Mouse (Mus musculus): Measurements from ENCODE around the gene Pappa.
A peak's percentile ranks its signal among the peaks of the same experiment; 100 is the strongest.

Pappa gene

DNA sequence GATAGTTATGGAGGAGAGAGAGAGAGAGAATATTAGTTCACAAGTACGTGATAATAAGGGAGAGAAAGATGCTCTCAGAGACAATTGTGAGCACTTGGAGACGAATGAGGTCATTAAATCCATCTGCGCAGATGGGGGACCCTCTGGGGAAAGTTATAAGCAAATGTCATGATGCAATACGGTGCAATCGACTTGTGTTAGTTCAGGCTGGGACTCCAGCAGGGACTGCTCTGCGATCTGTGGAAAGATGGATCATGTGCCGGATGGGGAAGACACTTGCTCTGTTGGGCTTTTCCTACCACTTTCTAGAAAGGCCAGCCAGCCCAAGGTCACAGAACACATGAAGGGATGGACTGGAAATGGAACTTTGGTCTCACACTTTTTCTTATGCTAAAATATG, 226.5 kb downstream of the Pappa start:
- DNase-seq, result no peak

DNA sequence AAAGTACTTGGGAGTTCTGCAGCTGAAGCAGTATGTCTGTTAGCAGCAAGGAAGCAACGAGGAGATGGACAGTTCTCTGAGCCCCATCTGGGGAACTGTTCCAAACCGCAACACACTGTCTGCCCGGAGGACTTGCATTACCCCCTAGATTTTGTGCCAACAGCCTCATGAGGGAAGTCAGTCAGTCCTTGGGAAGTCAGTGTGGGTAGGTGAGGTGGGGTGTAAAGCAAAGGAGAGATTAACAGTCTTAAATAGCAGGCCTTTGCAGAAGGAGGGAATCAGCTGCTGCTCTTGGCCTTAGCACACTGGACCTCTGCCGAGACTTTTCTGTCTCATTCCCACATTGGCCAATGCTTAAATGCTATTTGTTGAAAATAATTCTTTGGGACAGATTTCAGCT, 230.6 kb downstream of the Pappa start:
- peak; percentile 41 to 56 for DNase-seq

DNA sequence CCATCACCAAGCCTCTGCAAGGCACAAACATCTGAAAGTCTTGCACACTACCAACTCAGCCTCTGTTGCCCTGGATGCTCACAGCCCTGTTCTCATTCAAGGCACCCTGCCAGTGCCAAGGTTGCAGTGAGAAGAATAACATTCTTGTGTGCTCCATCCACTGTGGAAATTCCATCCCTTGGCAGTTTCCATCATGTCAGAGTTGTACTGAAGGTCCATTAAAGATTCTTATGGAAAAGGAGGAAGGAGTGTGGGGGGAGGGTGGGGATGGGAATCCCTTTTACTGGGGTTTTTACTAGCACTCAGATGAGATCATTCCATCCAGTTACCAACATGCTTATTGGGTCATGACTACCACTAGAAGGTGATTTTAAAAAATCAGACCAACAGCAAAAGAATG, 243.2 kb downstream of the Pappa start:
- DNase-seq, result no peak

DNA sequence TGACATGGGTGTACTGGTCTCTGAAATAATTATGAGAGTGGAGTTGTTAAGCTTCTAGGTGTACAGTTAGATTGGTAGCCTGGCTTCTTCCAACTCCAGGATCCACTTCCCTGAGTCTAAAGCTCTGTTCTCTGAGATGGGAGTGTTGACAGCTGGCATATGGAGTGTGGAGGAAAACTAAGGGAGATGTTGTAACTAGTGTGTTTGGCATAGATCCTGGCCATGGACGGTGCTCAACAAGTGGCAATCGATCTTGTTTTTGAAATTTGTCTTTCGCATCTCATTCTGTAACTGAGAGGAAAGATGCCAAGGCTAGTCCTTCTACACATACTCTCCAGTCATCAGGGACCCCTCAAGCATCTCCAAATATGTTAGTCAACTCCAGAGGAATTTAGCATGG, 248.8 kb downstream of the Pappa start:
- DNase-seq, result no peak

DNA sequence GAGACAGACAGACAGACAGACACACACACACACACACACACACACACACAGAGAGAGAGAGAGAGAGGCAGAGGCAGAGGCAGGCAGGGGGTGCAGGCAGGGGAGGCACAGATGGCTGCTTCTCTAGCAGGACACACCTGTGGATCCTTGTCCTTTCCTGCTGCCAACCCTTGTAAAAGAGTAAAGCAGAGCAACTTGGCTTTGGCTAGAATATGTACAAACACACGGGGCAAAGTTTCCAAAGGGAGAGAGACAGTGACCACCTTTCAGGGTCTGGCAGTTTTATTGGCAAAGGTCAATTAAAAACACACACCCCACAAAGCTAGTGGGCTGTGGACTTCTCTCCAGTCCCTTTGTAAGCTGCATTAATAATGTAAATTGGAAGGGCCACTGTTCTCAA, 249.9 kb downstream of the Pappa start:
- DNase-seq, result no peak

DNA sequence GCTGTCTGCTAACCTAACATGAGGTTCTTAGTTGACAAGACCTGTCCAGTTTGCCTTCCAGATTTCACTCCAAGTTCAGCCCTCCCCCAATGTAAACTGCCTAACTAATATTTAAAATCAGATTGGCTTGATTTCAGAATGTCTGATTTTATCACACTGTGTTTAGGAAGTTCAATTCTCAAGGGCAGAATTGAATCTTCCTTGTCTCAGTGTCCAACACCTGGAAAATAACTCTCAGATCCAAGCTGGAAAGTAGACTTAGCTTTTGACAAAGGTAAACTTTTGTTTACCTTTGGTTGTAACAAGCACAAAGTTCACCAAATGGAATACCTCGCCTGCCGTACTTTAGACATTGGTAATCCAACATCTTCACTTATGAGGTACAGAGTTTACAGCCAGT, 252.6 kb downstream of the Pappa start:
- no peak for DNase-seq

DNA sequence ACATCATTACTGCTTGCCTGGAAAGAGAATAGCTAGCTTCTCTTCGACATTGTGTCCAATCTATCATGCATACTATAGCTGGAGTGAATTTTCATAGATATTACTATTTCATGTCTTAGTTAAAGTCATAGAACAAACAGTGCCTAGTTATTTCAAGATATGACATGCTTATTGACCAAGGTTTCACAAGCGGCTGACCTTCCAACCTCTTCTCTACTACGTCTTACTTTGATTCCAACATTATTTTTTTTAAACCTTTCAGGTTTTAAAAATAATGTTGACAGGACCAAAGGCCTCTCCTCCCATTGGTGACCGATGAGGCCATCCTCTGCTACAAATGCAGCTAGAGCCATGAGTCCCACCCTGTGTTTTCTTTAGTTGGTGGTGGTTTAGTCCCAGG, 255.5 kb downstream of the Pappa start:
- no peak for DNase-seq

DNA sequence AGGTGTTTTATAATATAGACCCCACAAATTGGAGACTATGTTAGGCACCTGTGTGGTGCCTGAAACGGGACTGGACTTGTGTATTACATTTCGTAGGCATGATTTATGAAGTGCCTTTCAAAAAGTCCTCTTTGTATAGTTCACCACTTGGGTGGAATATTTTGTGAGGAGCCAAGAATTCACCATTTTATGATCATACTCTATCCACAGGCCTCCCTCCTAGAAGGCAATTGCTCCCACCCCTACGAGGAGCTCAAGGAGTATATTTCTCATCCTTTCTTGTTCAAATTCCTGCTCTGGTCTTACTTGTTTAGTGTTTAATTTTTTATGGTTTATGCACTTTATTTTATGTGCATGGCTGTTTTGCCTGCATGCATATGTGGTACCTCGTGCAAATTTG, 259.1 kb downstream of the Pappa start:
- DNase-seq, result no peak

DNA sequence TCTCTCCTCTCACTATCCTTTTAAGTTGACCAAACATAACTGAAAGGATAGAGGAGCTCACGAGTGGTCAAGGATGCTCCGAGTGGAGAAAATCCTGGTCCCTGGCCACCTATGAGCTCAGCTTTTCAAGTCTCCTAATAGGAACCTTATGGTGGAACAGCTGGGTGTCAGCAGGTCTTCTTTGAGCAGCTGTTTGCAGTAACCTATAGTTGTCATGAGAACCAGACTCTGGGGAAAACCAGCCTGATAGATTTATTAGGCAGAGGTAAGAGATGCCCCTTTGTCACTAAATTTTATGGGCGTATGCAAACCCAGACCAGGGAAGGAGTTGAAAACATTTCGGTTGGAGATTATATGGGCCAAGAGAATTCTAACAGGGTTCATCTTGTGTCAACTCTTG, 267.0 kb downstream of the Pappa start:
- DNase-seq, result peak; percentile 8 to 16

DNA sequence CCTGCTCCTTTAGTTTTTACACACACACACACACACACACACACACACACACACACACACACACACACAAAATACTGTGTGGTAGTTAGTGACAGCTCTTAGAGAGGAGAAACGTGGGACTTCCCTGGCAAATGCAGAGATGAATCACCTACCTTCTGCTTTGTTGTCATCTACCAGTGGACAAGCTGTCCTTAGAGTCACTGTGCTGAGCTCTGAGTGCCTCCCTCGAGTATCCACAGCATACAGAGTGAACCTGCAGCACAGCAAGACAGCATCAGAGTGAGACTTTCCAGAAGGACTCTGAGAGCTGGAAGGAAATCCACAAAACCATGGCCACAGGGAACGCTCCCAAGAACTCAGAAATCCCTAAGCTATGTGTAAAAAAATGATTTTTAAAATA, 272.8 kb downstream of the Pappa start:
- no peak for DNase-seq

DNA sequence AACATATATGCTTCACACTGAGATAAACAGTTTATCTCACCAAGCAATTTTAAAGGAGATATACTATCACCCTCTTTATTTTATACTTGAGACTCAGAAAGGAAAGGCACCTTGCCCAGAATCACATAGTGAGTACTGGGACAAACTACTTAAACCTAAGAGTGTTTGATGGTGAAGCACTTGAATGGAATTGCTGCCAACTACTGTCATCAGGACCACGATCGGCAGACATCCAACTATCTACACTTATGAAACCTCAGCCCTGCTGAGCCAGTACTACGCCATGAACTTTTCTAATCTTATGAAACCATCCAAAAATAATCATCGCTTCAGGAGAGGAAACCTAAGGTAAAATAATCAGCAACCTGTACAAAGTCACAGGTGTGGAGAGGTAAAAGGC, 275.5 kb downstream of the Pappa start:
- DNase-seq, result no peak

DNA sequence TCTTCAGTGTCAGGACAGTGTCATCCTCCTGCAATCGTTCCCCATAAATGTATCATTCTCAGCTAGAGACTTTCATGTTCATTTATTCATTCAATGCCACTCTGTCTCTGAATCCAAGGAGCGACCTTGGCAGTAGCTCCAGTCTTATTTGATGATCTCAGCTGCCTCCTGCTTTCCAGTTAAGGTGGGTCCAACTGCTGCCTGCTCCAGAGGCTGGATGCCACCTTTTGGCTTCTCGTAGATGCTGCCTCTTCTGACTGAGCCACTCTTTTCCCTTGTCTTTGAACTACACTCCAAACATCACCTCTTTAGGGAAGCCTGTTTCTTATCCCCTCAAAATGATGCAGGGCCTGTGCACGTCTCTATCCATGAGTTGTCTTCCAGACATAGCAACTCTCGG, 278.3 kb downstream of the Pappa start:
- no peak for DNase-seq

DNA sequence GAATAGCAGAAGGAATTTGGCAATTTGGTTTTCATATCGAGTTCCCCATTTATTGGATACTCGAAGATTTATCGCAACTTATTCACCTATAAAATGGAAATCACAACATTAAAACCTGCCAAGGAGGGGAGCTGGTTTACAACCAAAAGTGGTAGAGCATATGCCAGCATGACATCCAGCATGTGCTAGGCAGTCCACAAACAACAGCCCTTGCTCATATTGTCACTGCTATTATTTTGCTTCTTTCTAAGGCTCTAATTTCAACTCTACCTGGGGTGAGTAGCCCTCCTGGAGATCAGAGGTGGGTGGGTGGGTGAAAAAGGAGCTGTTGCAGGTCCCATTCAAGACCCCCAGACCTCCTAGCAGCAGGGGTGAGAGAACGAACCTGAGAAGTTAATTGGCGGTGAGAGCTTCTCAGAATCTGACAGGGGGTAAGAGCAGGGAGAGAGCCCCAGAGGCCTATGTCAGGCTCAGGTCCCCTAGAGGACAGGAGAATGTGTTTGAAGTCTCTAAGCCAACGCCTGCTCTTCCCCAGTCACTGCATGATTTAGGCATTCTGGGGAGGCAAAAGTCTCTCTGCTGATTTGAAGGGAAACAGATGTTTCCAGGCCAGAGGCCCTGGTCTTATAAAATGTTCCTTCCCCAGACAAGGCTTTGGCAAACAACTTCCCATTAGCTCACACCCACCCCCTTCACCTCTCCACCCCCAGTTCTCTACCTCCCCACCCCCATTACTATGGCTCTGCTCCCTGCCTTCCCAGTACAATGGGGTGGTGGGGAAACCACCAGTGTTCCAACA, 279.1 kb downstream of the Pappa start:
- DNase-seq, result no peak

Measured in cerebellum, postnatal 10 days (tissue).